Mouse (Mus musculus) stomach, embryonic 14.5 days (tissue): ENCODE results near the gene Rfx8. TPM values are rescaled to one million over a fixed set of nuclear protein-coding genes. Genes with fewer than 3 reads are reported as not detected.

Source experiments
- ATAC-seq: fragments of 200-750 bp; cut with Nextera tagmentation; 2 replicates; pipeline ENCODE4 v1.8.0; 2017; ENCODE audit warnings: low read depth, moderate TSS enrichment; ENCODE audit not compliant: insufficient number of reproducible peaks, insufficient read depth, low FRiP score
- H3K27ac ChIP-seq: fragments of 300-500 bp; sonication (generic); 2 replicates; pipeline ENCODE4 v1.5.1; 2014; ENCODE audit warnings: mild to moderate bottlenecking, low read length, moderate library complexity, mixed read lengths
- H3K27me3 ChIP-seq: fragments of 300-500 bp; sonication (generic); 2 replicates; pipeline ENCODE4 v1.6.1; 2014; ENCODE audit warnings: low read length, control low read depth, mixed read lengths; ENCODE audit not compliant: control insufficient read depth, insufficient read depth
- H3K36me3 ChIP-seq: fragments of 300-500 bp; sonication (generic); 2 replicates; pipeline ENCODE4 v1.6.1; 2014; ENCODE audit warnings: mild to moderate bottlenecking, control low read depth, low read length, moderate library complexity, mixed read lengths; ENCODE audit not compliant: control insufficient read depth, insufficient read depth
- H3K4me1 ChIP-seq: fragments of 300-500 bp; sonication (generic); 2 replicates; pipeline ENCODE4 v1.6.1; 2014; ENCODE audit warnings: low read length, control low read depth, mixed read lengths; ENCODE audit not compliant: control insufficient read depth, insufficient read depth
- H3K4me2 ChIP-seq: fragments of 300-500 bp; sonication (generic); replicated peaks from 2 replicates; pipeline ENCODE4 v1.6.1; 2014; ENCODE audit warnings: low read depth, low read length, control low read depth
- H3K4me3 ChIP-seq: fragments of 300-500 bp; sonication (generic); 2 replicates; pipeline ENCODE4 v1.5.1; 2014; ENCODE audit warnings: low read depth, low read length, control low read depth
- H3K9ac ChIP-seq: fragments of 300-500 bp; sonication (generic); replicated peaks from 2 replicates; pipeline ENCODE4 v1.6.1; 2014; ENCODE audit warnings: low read depth, mild to moderate bottlenecking, control low read depth, low read length, moderate library complexity, mixed read lengths
- H3K9me3 ChIP-seq: fragments of 300-500 bp; sonication (generic); 2 replicates; pipeline ENCODE4 v1.6.1; 2016; ENCODE audit warnings: low read depth, low read length, control low read depth; ENCODE audit not compliant: control insufficient read depth
- WGBS: fragments of 180-500 bp; shearing (Covaris S2); extraction: QIAGEN DNeasy Blood & Tissue Kit; methylation state at CpG from one replicate; pipeline ENCODE4 v1.1.7; 2014; 5-methylcytosine and 5-hydroxymethylcytosine counted together
- polyA plus RNA-seq: library from polyadenylated mRNA; unstranded; fragments of >200 nt; fragmentation: Nextera tagmentation; extraction: Ambion mirVana; gene quantifications from 2 replicates; pipeline ENCODE4 v1.2.1, GENCODE M21; 2014

Gene Rfx8
- polyA plus RNA-seq, 1 experiment from 2014 or later = 0.27 TPM

DNA sequence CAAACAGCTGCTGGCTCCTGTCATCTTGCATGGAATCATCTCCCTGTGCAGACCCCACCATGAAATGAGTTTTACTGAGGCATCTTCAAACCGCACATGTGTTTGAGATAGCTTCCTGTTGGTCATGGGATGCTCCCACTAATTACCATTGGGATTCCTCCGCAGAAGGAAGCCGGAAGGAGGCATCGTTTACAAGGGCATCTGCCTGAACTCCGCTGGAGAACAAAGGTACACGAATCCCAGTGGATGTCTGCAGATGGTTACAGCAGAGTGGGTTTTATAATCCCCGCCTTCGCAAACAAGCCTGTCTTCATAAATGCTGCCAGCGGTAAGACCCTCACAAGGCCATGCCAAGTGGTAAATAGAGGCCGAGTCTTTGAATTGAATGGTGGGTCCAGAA, 11.3 kb upstream of the Rfx8 start:
- H3K4me3 ChIP-seq = no peak overlapping the region
- H3K9ac ChIP-seq = no peak overlapping the region
- no peaks in the 10 kb centered on the region for H3K27me3 ChIP-seq
- peaks cover 5% of the 10 kb centered on the region; the same call in 1 of the 2 replicates for H3K4me1 ChIP-seq
- H3K4me2 ChIP-seq = no peak overlapping the region
- H3K36me3 ChIP-seq = no peaks in the 10 kb centered on the region
- H3K9me3 ChIP-seq = no peaks in the 10 kb centered on the region
- no peak overlapping the region for H3K27ac ChIP-seq
- no peak for ATAC-seq
- WGBS = 77% methylated on average over 10 of the region's 10 CpGs

DNA sequence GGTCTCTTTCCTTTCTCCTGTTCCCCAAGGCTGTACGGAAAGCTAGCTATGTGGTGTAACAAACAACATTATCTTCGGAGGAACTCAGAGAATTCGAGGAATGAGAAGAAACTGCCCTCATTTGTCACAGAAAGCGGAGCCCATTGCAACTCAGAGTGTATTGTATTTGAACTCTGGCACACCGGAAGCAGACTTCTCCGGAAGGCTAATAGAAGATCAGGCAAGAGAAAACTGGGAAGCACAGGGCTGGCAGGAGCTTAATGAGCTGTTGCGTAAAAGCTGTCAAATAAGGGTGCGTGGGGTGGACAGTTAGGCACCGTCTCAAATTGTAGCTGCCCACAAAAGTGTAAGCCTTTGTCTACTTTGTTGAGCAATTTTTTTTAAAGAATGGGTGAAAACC, 10.7 kb upstream of the Rfx8 start:
- H3K27me3 ChIP-seq = no peaks in the 10 kb centered on the region
- H3K4me1 ChIP-seq = peaks cover 5% of the 10 kb centered on the region; the same call in 1 of the 2 replicates
- H3K27ac ChIP-seq = no peak overlapping the region
- 16% methylated on average over 9 of the region's 9 CpGs for WGBS
- no peak overlapping the region for H3K9ac ChIP-seq
- no peaks in the 10 kb centered on the region for H3K9me3 ChIP-seq
- H3K4me3 ChIP-seq = no peak overlapping the region
- no peak for ATAC-seq
- H3K36me3 ChIP-seq = no peaks in the 10 kb centered on the region
- H3K4me2 ChIP-seq = no peak overlapping the region

DNA sequence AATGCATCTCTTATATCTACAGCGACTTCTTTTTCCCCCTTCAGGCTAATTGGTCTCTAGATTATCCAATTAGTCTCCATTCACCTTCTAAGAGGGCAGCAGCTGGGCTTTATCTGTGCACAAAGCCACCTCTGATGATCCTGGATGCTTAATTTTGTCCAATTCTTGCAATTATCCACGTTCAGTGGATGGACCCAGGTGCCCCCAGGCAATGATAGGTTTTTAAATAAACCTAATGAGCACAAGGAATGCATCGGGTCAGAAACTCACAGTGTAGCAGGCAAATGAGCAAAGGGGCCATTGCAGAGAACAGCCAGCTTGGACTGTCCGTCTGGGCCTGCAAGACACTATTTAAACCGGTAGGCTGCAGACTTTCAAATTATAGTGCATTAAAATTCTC, 10.1 kb upstream of the Rfx8 start:
- Histone ChIP-seq H3K27me3 (no peaks in the 10 kb centered on the region), H3K9ac (no peak overlapping the region), H3K9me3 (no peaks in the 10 kb centered on the region), H3K4me2 (no peak overlapping the region), H3K27ac (no peak overlapping the region), H3K36me3 (no peaks in the 10 kb centered on the region), H3K4me1 (peaks cover 5% of the 10 kb centered on the region; the same call in 1 of the 2 replicates), H3K4me3 (no peak overlapping the region)
- ATAC-seq = no peak
- WGBS = 55% methylated on average over 5 of the region's 5 CpGs

DNA sequence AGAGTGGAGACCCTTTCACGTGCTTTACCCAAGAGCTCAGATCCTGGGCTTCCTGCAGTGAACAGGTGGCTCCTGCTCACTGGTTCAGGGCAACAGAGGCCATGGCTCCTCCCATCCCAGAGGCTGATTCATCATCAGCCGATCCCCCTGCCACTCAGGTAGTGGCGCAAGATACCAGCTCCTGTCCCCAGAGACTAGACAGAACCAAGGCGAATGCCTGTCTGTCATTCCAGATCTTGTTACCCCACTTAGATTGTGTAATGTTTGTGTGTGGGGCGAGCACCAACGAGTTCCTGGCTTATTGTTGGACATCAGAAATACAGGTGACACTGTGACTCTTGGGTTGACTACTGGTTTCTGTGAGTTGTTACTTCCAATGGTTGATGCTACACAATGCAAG, 9.1 kb upstream of the Rfx8 start:
- Histone ChIP-seq H3K27ac (no peak overlapping the region), H3K9ac (no peak overlapping the region), H3K4me3 (no peak overlapping the region), H3K36me3 (no peaks in the 10 kb centered on the region), H3K27me3 (no peaks in the 10 kb centered on the region), H3K4me1 (peaks cover 5% of the 10 kb centered on the region; the same call in 1 of the 2 replicates), H3K9me3 (no peaks in the 10 kb centered on the region), H3K4me2 (no peak overlapping the region)
- no peak for ATAC-seq
- 83% methylated on average over 6 of the region's 6 CpGs for WGBS

DNA sequence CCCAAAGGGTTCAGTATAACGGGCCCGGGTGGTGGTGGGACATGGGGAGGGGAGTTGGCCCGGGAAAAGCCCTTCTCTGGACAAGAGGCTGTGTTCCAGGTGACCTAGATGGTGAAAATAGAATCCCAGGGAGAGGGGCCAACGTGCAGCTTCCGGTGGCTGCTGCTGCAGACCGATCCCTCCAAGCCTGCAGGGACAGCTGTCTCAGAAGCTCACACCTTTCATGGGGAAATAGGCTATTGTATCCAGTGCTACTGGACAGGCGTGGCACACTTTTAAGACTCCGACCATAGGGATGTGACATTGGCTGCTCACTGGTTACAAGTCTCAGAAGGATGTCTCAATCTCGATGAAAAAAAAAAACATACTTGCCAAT, 542 bp upstream of the Rfx8 start:
- H3K4me2 ChIP-seq = peak overlapping the region; percentile 94
- WGBS = 19% methylated on average over 9 of the region's 9 CpGs
- no peaks in the 10 kb centered on the region for H3K36me3 ChIP-seq
- peaks cover 12% of the 10 kb centered on the region; the same call in 1 of the 2 replicates for H3K4me1 ChIP-seq
- no peak overlapping the region for H3K27ac ChIP-seq
- peak overlapping the region; percentile 52 for H3K4me3 ChIP-seq
- 0 out of 2 replicates have a peak overlapping the region, but pooled peaks have one; percentile 61 for H3K9ac ChIP-seq
- ATAC-seq = no peak
- H3K9me3 ChIP-seq = no peaks in the 10 kb centered on the region
- no peaks in the 10 kb centered on the region for H3K27me3 ChIP-seq

DNA sequence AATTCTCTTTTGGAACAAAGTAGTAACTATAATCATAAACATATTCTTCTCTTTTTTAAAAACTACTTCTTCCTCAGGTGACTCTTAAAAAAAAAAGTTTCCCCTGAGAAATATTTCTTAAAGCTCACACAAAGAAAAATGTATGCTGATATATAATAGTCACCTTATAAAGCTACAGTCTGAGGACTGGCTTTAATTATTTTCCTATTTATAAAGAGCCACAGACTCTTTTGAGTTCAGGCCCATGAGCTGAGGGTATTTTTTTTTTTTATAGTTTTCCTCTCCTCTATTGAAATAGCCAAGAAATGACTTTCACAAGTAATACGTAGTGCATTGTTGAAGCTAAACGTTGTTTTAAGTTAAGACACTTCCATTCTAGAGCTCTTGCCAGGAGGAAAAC, 611 bp downstream of the Rfx8 start:
- Histone ChIP-seq H3K27ac (no peak overlapping the region), H3K4me1 (peaks cover 12% of the 10 kb centered on the region; the same call in 1 of the 2 replicates), H3K9me3 (no peaks in the 10 kb centered on the region), H3K9ac (0 out of 2 replicates have a peak overlapping the region, but pooled peaks have one; percentile 61), H3K27me3 (no peaks in the 10 kb centered on the region), H3K4me2 (peak overlapping the region; percentile 94), H3K36me3 (no peaks in the 10 kb centered on the region), H3K4me3 (peak overlapping the region; percentile 52; the same call in 1 of the 2 replicates)
- WGBS = 20% methylated on average over 2 of the region's 2 CpGs
- no peak for ATAC-seq

DNA sequence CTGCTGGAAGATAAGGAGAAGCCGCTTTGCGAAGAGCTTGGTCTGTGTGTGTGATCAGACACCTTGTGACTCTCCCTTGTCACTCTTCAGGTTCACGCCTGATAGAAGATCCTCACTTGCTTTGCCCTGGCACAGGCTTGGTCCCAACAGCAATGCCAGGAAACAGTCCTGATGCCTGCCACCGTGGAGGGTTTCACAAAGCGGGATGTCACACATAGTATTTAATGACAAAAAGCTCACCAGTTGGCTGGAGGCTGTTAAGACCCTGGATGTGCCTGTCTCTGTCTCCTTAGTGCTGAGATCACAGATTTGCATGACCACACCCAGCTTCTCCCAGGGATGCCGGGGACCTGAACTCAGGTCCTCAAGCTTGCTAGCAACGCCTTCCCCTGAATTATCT, 5.2 kb downstream of the Rfx8 start:
- Histone ChIP-seq H3K36me3 (no peaks in the 10 kb centered on the region), H3K9ac (no peak overlapping the region), H3K4me2 (no peak overlapping the region), H3K4me3 (no peak overlapping the region), H3K9me3 (no peaks in the 10 kb centered on the region), H3K4me1 (0 out of 2 replicates have a peak, but pooled peaks cover 5% of the 10 kb centered on the region), H3K27me3 (no peaks in the 10 kb centered on the region), H3K27ac (no peak overlapping the region)
- no peak for ATAC-seq
- 90% methylated on average over 7 of the region's 7 CpGs for WGBS

DNA sequence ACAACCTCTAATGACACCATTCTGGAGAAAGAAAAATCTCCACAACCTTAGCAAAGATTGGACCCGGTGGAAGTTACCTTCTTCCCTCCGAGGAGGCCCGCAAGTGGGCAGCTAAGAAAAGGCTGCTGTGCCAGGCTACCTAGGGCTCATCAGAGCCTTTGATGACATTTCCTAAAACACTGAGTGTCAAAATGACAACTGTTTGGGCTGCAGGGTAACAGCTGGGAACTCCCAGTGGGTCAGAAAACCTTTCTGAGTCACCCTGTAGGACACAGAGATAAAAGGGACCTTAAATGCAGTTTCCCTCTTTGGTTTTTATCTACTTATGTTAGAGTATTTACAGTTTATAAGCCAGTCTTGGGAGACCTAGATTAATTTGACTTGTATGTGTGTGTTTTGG, 6.1 kb downstream of the Rfx8 start:
- H3K27me3 ChIP-seq = no peaks in the 10 kb centered on the region
- no peak for ATAC-seq
- peak overlapping the region; percentile 66; the same call in 1 of the 2 replicates for H3K27ac ChIP-seq
- 0 out of 2 replicates have a peak, but pooled peaks cover 2% of the 10 kb centered on the region for H3K4me1 ChIP-seq
- H3K4me2 ChIP-seq = no peak overlapping the region
- H3K4me3 ChIP-seq = no peak overlapping the region
- H3K9ac ChIP-seq = no peak overlapping the region
- H3K36me3 ChIP-seq = no peaks in the 10 kb centered on the region
- WGBS = 80% methylated on average over 3 of the region's 3 CpGs
- H3K9me3 ChIP-seq = no peaks in the 10 kb centered on the region
